Mouse (Mus musculus): ENCODE measurements around the gene Nfic.

DNA sequence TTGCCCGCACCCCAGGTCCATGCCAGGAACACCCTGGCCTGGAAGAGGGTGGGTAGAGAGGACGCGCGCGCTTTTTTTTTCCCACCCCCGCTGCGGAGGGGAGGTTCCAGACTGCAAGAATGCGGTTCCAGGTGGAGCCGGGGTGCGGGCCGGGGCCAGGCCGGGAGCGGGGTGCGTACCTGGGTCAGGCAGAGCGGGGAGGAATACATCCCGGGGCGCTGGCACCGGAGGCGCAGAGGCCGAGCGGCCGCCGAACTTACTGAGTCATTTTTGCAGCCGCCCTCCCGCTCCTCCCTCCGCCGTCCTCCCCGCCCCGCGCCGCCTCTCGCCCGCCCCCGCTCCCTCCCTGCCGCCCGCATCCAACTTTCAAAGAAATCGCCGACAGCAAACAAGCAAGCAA is 28.5 kb downstream of the Nfic start:
- no peak for TF ChIP-seq CTCF (IDR thresholded peaks at IDR 0.05; ENCODE audit: low read depth, low read length)
- no peak for TF ChIP-seq POLR2A (IDR thresholded peaks at IDR 0.05; ENCODE audit: insufficient read depth, low read length)
- TF ChIP-seq EP300 (IDR thresholded peaks at IDR 0.05; ENCODE audit: insufficient read depth, low read depth, low read length), result no peak

Data from ES-Bruce4 (cell line).